Mouse (Mus musculus): ENCODE measurements around the gene Col4a3bp.

Gene Col4a3bp

DNA sequence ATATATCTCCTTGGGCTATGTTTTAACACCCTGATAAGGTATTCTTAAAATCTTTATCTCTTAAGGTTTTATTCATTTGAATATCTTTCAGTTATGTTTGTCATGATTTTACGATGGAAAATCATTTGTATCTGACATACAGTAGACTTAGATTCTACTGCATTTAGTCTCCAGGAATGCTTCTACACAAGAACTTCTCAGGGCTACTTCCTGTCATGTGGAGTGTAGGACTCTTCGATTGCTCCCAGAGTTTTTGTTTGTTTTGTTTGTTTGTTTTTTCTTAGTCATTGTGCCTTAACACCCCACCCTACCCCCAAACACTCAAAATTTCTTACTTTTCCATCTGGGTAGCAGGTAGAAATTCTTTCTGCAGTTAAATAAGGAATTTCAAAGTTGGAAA lies 1.0 kb upstream of the Col4a3bp start:
- no peak for DNase-seq (ENCODE audit: low spot score in 2 of 2)

DNA sequence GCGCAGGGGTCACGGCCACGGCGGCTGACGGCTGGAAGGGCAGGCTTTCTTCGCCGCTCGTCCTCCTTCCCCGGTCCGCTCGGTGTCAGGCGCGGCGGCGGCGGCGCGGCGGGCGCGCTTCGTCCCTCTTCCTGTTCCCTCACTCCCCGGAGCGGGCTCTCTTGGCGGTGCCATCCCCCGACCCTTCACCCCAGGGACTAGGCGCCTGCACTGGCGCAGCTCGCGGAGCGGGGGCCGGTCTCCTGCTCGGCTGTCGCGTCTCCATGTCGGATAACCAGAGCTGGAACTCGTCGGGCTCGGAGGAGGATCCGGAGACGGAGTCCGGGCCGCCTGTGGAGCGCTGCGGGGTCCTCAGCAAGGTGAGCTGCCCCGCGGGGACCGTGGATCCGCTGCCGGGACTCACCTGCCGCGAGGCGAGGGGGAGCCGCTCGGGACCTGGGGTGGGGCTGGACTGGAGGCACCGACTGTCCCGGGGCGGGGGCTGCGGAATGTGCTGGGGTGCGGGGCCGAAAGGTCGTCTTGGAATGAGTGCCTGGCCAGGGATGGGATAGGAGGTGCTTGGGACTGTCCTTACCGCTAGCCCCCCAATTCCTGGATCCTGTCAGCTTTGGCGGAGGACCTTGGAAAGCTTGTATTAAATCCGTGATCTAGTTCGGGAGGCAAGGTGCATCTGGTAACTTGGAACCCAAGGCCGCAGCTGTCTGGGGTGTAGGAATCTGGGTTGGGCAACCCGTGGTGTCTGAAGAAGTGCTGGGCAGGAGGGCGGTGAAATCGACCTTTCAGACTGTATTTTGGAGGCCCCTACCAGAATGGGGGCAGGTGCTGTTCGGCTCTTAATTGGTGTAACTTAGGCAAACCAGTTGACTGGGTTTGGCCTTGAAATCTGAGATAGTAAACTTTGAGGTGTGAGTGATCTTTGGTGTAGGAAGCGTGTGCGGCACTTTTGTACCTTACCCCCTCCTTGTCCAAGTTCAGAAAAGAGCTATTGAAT lies 778 bp downstream of the Col4a3bp start:
- peak in 1 of 2 experiments; percentile 42 for DNase-seq (ENCODE audit: low spot score in 2 of 2)

DNA sequence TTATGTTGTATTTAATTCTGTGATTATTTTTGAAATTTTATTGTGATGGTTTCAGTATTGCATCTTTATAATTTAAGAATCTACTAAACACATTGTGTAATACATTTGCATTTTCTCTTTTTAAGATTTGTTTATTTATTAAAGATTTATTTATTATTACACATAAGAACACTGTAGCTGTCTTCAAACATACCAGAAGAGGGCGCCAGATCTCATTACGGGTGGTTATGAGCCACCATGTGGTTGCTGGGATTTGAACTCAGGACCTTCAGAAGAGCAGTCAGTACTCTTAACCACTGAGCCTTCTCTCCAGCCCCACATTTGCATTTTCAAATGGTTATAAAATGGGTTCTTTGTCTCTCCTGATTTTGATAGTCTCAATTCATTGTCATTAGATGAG lies 2.1 kb downstream of the Col4a3bp start:
- no peak for DNase-seq (ENCODE audit: low spot score in 2 of 2)

DNA sequence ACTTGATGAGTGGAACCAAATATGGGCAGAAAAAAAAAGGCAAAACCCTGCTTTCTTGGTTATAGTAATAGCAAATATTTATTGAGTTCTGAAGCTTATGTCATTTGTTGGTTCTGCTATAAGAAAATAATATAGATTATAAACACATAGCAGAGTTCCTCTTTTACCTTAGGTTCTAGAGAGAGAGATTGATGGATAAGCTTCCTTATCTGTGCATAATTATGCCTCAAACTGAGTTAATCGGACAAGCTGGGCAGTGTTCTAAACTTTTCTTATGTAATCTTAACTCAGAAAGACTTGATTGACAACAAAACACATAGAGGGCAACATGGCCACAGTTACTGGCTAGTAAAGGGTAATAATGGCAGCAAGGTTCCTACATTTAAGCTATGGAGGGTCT lies 4.8 kb downstream of the Col4a3bp start:
- DNase-seq (ENCODE audit: low spot score in 2 of 2): no peak

DNA sequence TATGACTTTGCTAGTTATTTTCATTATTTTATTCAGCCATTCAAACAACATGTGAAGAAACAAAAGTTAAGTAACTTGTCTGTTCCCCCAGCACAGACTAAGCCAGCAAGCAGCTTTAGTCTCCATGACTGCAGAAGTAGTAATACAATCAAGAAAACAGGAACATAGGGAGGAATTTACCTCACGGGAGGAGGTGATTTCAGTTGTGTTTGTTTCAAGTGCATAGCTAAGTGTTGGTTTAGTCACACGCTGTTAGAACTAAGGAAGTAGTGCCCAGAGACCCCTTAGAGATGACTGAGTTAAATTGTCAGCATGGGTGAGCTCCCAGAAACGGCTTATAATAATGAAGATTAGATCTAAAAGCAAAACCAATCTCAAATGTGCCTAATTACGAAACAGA lies 5.5 kb downstream of the Col4a3bp start:
- DNase-seq (ENCODE audit: low spot score in 2 of 2): no peak

DNA sequence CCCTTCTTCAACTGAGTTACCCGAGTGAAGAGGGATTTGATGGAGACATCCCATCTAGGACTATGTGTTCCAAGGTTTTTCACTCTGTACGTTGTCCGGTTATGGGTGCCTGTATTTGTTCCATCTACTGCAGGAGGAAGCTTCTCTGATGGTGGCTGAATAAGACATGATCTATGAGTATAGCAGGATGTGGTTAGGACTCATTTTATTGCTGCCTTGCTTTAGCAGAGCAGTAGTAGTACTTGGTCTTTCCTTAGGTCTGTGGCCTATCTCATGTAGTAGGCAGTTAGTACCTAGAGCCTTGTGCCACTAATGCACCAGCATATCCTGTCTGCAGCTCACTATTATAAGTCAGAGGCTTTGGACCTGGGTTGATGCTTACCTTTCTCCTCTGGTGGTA lies 12.7 kb downstream of the Col4a3bp start:
- no peak for DNase-seq (ENCODE audit: low spot score in 2 of 2)

DNA sequence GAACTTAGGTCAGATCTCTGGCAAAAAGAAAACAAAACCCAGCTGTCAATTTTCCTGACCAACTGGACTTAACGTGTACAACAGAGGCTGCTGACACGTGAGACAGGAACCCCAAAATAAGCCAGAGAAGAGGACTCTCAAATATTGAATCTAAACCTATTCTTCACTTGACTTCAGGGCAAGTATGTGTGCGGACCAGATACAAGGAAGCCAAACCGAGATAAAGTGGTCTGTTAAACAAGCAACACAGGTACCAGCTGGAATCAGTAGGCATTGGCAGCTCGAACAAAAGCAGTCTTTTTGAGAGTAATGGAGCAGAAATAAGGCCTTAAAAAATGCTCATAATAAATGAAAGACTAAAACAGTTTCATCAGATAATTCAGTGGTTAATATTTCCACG lies 25.6 kb downstream of the Col4a3bp start:
- DNase-seq (ENCODE audit: low spot score in 2 of 2): no peak

DNA sequence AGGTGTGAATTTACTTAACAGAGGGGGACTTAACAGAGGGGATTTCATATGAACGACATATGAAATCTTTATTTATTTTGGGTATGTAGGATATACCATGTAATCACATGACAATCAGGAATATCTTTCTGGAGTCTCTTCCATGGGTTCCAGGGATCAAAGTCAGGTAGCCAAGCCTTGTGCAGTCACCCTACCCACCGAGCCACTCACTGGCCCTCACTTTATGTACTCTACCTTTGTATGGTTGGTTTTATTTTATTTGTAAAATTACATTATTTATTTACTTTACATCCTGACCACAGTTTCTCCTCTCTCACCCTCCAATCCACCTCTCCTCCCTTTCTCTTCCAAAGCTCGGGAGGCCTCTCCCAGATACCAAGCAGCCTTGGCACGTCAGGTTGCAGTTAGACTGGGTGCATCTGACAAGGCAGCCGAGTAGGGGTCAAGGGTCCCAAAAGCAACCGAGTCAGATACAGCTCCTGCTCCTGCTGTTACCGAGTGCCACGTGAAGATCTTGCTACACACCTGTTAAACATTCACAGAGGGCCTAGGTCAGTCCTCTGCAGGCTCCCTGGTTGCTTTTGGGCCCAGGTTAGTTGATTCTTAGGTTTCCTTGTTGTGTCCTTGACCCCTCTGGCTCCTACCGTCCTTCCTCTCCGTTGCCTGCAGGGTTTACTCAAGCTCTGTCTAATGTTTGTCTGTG lies 28.0 kb downstream of the Col4a3bp start:
- no peak for DNase-seq (ENCODE audit: low spot score in 2 of 2)

DNA sequence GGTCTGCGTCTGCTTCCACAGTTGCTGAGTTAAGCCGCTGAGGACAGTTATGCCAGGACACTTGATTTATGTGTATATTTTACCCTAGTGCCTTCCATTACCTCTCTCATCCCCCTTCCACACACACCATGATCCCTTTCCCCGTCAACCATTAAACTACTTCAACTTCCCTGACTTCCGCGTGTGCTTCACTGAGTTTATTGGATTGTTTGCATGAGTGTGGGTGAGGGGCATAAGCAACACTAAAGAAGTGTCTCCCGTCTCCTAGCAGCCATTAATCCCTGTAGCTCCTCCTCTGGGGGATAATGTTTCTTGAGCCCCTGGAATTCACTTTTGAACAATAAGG lies 28.6 kb downstream of the Col4a3bp start:
- DNase-seq (ENCODE audit: low spot score in 2 of 2): no peak

DNA sequence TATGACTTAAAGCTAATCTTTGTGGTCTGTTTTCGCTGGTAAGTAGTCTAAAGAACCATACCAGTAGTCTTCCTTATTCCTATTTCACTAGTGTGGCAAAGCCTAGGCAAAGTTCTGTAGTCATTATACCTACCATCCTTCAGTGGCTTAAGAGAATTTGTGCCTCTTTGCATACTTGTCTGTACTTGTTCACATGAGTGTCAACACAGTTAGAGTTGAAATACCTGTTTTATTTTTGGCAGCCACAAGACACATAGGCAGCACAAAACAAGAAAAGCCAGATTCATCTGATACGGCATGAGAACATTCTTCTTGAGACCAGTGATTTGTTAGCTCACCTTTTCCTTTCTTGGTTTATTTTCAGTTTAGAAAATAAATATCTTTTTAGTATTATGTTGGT lies 31.8 kb downstream of the Col4a3bp start:
- DNase-seq (ENCODE audit: low spot score in 2 of 2): no peak

DNA sequence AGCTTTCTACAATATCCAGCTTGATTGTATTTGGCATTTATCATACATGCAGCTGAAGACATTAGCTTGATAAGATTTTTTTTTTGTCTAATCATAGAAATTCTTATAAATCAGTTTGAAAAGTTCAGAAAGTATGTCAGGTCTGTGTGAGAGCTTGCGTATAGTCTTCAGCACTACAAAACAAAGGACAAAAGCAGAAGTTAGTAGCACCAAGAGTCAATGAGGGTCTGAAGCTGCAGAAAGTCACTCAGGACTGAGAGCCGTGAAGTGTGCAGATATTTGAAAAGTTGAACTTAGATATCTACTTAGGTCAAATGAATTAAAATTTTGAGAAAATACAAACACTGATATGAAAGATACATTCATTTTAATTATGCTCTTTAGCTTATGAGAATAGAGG lies 36.7 kb downstream of the Col4a3bp start:
- DNase-seq (ENCODE audit: low spot score in 2 of 2): no peak

DNA sequence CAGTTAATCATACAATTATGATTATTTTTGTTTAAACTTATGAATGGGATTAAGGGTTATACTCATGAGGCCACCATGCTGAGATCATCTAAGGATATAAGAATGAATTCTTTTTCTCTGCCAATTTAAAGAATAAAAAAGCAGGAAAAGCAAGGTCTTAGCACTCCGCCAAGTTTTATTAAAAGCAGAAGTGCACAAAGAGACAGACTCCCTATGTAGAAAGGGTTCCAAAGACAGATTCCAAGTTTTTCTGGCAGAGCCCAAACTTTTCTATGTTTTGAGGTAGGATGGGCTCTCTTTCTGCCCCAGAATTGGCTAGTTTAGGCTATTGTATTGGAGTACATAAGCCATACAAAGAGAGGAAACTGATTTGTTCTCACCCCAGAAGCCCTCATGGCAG lies 37.6 kb downstream of the Col4a3bp start:
- no peak for DNase-seq (ENCODE audit: low spot score in 2 of 2)

DNA sequence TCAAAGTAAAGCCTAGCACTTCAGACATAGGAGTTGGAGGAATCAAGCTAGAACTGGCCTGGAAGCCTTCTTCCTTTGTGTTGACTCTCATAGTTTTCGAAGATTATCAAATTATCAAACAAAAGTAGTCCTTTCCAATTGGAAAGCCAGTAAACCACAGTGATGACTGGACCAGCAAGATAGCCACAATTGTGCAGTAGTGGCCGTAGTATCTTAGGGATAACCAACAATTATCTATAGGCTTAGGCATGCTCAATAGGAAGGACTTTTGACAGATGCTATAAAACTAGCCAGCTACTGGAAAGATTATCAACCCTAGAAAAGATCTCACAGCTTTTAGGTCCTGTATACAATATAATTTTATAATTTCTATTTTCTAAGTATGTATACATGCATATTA lies 41.8 kb downstream of the Col4a3bp start:
- DNase-seq (ENCODE audit: low spot score in 2 of 2): no peak

DNA sequence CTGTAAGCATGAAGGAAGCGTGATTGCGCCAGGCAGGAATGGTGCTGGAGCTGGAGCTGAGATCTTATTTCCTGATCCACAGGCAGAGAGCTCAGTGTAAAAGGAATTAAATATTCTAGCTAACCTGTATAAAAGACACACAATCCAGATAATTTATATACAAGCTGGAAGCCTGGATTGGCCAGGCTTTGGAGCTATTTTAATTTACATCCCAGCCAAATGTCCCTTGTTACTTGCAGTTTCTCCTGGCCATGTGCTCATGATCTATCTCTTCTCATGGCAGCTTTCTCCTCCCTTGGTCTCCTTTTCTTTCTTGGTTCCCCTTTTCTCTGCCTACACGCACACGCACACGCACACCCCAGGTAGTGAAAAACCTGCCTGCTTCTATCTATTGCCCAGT lies 44.1 kb downstream of the Col4a3bp start:
- DNase-seq (ENCODE audit: low spot score in 2 of 2): no peak

DNA sequence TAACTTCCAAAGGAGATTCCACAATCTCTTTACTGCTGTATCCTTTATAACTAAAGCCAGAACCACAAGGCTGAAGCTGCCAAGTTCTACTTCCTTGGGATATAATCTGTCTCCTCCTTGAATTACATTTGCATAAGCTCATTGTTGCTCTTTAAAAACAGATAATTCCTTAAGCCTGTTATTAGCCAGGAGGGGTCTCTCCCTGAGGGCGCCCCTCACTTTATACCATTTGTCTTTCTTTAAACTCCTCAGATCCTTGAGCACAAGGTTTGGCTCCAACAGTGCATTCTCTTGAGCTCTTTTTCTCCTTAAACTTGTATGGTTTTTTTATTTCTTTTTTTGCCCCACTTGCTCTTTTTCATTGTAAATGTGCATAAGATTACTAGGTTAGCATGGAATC lies 46.2 kb downstream of the Col4a3bp start:
- no peak for DNase-seq (ENCODE audit: low spot score in 2 of 2)

DNA sequence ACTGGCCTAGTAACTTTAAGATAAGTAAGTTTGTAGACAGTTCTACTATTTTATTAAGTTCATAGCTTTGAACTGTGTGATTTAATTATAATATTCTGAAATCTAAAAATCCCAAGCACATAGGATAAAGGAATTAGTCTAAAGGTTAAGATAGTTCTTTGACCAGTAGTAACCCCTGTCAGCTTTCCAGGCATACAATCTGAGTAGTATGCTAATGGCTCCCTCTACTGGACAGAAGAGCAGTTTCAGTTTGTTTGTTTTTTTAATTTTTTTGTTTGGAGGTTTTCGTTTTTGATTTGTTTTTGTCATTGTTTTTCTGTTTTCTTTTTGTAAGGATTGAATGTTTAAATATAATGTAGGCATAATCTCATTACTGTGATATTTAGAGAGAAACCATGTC lies 51.2 kb downstream of the Col4a3bp start:
- DNase-seq (ENCODE audit: low spot score in 2 of 2): no peak

DNA sequence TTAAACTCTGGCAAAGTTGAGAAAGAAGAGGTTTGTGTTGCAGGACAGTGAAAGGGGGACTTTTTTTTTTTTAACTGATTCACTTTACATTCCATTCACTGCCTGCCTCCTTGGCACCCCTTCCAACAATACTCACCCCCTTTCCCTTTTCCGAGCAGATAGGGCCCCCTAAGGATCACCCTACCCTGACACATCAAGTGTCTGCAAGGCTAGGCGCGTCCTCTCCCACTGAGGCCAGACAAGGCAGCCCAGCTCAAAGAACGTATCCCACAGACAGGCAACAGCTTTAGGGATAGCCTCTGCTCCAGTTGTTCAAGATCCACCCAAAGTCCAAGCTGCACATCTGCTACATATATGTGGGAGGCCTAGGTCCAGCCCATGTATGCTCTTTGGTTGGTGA lies 51.7 kb downstream of the Col4a3bp start:
- no peak for DNase-seq (ENCODE audit: low spot score in 2 of 2)

DNA sequence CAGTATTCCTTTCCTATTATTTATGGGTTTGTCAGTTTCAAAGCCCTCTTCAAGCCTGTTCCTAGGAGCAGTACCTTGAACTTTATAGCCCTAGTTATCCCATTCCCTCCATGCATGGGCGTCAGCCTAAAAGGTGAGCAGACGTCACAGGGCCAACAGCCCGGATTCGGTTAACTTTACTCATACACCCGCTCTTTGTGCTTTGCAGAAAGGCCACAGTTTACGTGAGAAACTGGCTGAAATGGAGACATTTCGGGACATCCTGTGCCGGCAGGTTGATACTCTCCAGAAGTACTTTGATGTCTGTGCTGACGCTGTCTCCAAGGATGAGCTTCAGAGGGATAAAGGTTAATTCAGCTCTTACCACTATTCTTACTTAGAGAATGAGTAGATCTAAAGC lies 56.8 kb downstream of the Col4a3bp start:
- DNase-seq (ENCODE audit: low spot score in 2 of 2): no peak

DNA sequence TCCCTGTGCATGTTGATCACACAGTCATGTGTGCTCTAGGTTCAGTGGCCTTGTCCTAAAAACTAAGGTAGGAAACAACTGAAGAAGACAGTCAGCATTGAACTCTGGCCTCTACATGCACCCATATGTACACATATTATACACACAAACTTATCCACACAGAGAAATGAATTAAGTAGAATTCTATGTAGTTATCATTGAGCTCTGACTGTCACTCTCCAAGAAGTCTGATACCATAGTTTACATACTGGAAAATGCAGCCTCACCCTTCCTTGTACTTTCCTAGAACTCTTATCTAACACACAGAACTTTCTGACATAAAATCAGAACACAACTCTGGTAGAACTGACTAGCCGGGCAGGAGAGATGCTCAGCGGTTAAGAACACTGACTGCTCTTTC lies 61.8 kb downstream of the Col4a3bp start:
- no peak for DNase-seq (ENCODE audit: low spot score in 2 of 2)

DNA sequence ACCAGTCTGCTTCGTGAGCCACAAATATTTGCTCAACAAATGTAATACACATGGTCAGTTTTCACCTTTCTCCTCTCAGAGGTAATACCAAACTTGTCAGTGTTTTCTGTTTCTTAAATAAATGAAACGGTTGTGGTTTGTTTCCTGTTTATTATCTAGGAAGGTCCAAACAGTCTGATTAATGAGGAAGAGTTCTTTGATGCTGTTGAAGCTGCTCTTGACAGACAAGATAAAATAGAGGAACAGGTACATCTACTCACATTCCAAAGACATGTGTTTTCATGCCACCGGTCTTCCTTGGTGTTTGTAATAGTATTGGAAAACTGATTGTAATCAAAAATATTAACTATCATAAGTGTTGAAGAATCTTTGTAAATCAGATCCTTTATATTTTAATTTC lies 72.2 kb downstream of the Col4a3bp start:
- DNase-seq (ENCODE audit: low spot score in 2 of 2): no peak

DNA sequence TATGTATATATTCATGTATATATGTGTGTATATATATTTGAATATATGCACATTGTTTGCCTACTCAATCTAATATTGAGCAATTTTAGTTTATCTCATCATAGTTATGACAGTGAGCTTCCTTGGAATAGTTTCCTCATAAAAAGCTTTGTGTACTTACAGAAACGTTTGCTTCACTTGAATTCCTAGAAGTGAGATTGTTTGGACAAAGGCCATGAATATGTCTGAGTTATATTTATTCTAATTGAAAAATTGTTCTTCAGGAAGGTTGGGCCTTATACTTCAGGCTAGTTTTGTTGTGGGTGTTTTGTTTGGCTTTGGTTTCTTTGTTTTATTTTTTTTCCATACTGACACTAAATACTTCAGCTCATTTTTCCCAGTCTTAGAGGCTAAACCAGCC lies 78.5 kb downstream of the Col4a3bp start:
- no peak for DNase-seq (ENCODE audit: low spot score in 2 of 2)

DNA sequence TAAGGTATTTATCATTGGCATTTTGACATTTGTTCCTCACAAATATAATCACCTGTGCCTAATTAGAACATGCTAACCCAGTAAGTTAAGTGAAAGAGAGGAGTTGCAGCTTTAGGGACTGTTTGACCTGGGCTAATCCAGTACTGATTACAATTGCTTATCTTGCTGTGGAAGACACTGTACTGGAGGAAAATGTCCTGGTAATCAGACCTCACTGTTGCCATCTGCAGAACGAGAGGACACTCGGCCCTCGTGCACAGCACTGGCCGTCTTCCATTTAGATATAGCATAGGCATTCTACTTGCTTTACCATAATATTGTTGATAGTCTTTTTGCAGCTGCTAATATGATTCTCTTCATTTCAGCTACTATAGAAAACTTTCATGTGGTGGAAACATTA lies 88.0 kb downstream of the Col4a3bp start:
- DNase-seq (ENCODE audit: low spot score in 2 of 2): no peak

DNA sequence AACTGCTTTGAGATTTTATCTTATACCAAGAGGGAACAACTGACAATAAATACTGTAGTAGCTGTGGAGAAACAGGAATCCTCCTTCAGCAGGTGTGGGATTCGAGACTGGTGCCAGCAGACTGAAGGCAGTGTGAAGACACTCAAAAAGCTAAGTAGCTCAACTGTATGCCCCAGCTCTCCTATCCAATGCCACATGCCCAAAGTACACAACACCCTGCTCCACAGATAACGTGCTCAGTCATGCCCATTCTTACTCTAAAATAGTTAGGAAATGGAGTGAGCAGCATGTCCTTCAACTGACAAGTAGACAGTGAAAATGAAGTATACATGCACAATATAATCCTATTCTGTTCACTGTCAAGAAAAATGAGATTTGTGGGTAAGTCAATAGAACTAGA lies 101.8 kb downstream of the Col4a3bp start:
- DNase-seq (ENCODE audit: low spot score in 2 of 2): no peak
